Mouse (Mus musculus) liver, adult 2 months (tissue): ENCODE measurements around the gene Gm45062. TPM values are rescaled to one million over a fixed set of nuclear protein-coding genes. Genes with fewer than 3 reads are reported as not detected.
A peak's percentile ranks its signal among the peaks of the same experiment; 100 is the strongest.

ENCODE experiments used
- DNase-seq: peaks from one replicate; pipeline ENCODE4 v3.0.0-alpha.2; 2011; ENCODE audit warnings: low read depth, low spot score; ENCODE audit errors: extremely low read depth
- H3K27ac ChIP-seq: fragments of 200-500 bp; replicated peaks from 2 replicates; pipeline ENCODE4 v1.5.1; 2012; ENCODE audit warnings: low read depth, mild to moderate bottlenecking, control low read depth, inconsistent platforms, low read length; ENCODE audit not compliant: insufficient read depth
- H3K27me3 ChIP-seq: fragments of 200-500 bp; 2 replicates; pipeline ENCODE4 v1.6.1; 2012; ENCODE audit warnings: mild to moderate bottlenecking, moderate library complexity, low read length, inconsistent platforms; ENCODE audit not compliant: control insufficient read depth, insufficient read depth
- H3K36me3 ChIP-seq: fragments of 200-500 bp; 2 replicates; pipeline ENCODE4 v1.6.1; 2012; ENCODE audit warnings: low read length, inconsistent platforms; ENCODE audit not compliant: control insufficient read depth, insufficient read depth
- H3K4me1 ChIP-seq: fragments of 200-500 bp; 2 replicates; pipeline ENCODE4 v1.6.1; 2011; ENCODE audit warnings: low read length; ENCODE audit not compliant: control insufficient read depth, insufficient read depth
- H3K4me3 ChIP-seq: fragments of 200-500 bp; 2 replicates; pipeline ENCODE4 v1.5.1; 2011; ENCODE audit warnings: low read depth, mild to moderate bottlenecking, control low read depth, low read length, moderate library complexity; ENCODE audit not compliant: insufficient read depth
- H3K79me2 ChIP-seq: fragments of 200-500 bp; 2 replicates; pipeline ENCODE4 v1.6.1; 2012; ENCODE audit warnings: inconsistent platforms, mild to moderate bottlenecking, low read length, moderate library complexity; ENCODE audit not compliant: control insufficient read depth, insufficient read depth
- H3K9ac ChIP-seq: fragments of 200-500 bp; 2 replicates; pipeline ENCODE4 v1.6.1; 2012; ENCODE audit warnings: low read depth, mild to moderate bottlenecking, control low read depth, inconsistent platforms, low read length
- CTCF ChIP-seq: fragments of 200-500 bp; IDR thresholded peaks from 2 replicates; pipeline ENCODE4 v1.5.1; 2011; ENCODE audit warnings: low read depth, low read length, control low read depth
- POLR2A ChIP-seq: fragments of 200-500 bp; IDR thresholded peaks from 2 replicates; pipeline ENCODE4 v1.6.1; 2011; ENCODE audit warnings: low read length, control low read depth; ENCODE audit not compliant: insufficient read depth; ENCODE audit errors: extremely low read depth
- WGBS: fragments of 180-500 bp; shearing (Covaris S2); methylation state at CpG from one replicate; pipeline ENCODE4 v1.1.7; 2018; 5-methylcytosine and 5-hydroxymethylcytosine counted together
- polyA plus RNA-seq: library from polyadenylated mRNA; depleted of rRNA; stranded (reverse); fragments of >200 nt; gene quantifications from 2 replicates; pipeline ENCODE4 v1.2.3, GENCODE M21; 2012
- total RNA-seq: library from RNA; depleted of rRNA; stranded (reverse); fragments of >200 nt; gene quantifications from 2 replicates; pipeline ENCODE4 v1.2.3, GENCODE M21; 2014

Gm45062 gene
- total and polyA plus RNA-seq, 2 experiments = 0.70 to 2.0 TPM

- H3K36me3 ChIP-seq = no peaks in the 10 kb centered on the region
- no peak overlapping the region for H3K9ac ChIP-seq
- 0 out of 2 replicates have a peak, but pooled peaks cover 2% of the 10 kb centered on the region for H3K4me1 ChIP-seq
- no peaks in the 10 kb centered on the region for H3K27me3 ChIP-seq
- WGBS = 64% methylated on average over 4 of the region's 4 CpGs
- H3K4me3 ChIP-seq = no peak overlapping the region
- H3K79me2 ChIP-seq = no peaks in the 10 kb centered on the region
- TF ChIP-seq CTCF = no peak
- no peak for TF ChIP-seq POLR2A
- no peak for DNase-seq
- H3K27ac ChIP-seq = no peak overlapping the region
Measured at GRCm38 (mm10) chr6:8393029-8393428, 133.8 kb downstream of the Gm45062 start.

GRCm38 (mm10) chr6:8394044-8394443 is 134.8 kb downstream of the Gm45062 start:
- Histone ChIP-seq H3K79me2 (no peaks in the 10 kb centered on the region), H3K4me1 (0 out of 2 replicates have a peak, but pooled peaks cover 2% of the 10 kb centered on the region), H3K4me3 (no peak overlapping the region), H3K27ac (no peak overlapping the region), H3K36me3 (no peaks in the 10 kb centered on the region), H3K9ac (no peak overlapping the region), H3K27me3 (no peaks in the 10 kb centered on the region)
- DNase-seq = no peak
- TF ChIP-seq CTCF (no peak), POLR2A (no peak)

GRCm38 (mm10) chr6:8395061-8395460 is 135.8 kb downstream of the Gm45062 start:
- DNase-seq = peak; percentile 47
- WGBS = 28% methylated on average over 4 of the region's 4 CpGs
- Histone ChIP-seq H3K79me2 (no peaks in the 10 kb centered on the region), H3K27ac (no peak overlapping the region), H3K4me3 (no peak overlapping the region), H3K9ac (no peak overlapping the region), H3K4me1 (0 out of 2 replicates have a peak, but pooled peaks cover 2% of the 10 kb centered on the region), H3K36me3 (no peaks in the 10 kb centered on the region), H3K27me3 (no peaks in the 10 kb centered on the region)
- TF ChIP-seq CTCF = no peak

- no peaks in the 10 kb centered on the region for H3K27me3 ChIP-seq
- TF ChIP-seq POLR2A (no peak), CTCF (no peak)
- WGBS = 94% methylated on average over 7 of the region's 7 CpGs
- no peak overlapping the region for H3K4me3 ChIP-seq
- no peak overlapping the region for H3K27ac ChIP-seq
- H3K4me1 ChIP-seq = 0 out of 2 replicates have a peak, but pooled peaks cover 2% of the 10 kb centered on the region
- no peak overlapping the region for H3K9ac ChIP-seq
- DNase-seq = no peak
- no peaks in the 10 kb centered on the region for H3K36me3 ChIP-seq
- no peaks in the 10 kb centered on the region for H3K79me2 ChIP-seq
Measured at GRCm38 (mm10) chr6:8397252-8397651, 138.0 kb downstream of the Gm45062 start.

DNA sequence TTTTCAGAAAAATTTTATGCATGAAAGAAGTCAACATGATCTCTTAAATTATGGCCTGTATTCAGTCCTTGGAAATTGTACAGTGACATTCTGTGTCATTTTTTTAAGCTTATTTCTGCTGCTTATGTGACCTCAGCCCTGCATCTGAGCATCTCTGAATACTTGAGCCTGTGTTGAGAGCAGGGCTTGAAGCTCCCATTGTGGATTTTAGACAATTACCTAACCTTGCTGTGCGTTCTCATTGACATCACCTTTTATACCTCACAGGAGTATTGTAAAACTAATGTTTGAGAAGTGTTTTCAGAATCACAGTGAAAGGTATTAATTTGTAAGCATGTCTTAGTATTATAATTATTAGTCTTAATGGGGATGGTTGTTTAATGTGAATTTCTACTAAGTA is 140.5 kb downstream of the Gm45062 start:
- Histone ChIP-seq H3K4me3 (no peak overlapping the region), H3K79me2 (no peaks in the 10 kb centered on the region), H3K27ac (no peak overlapping the region), H3K4me1 (0 out of 2 replicates have a peak, but pooled peaks cover 2% of the 10 kb centered on the region), H3K9ac (no peak overlapping the region), H3K36me3 (peaks cover 4% of the 10 kb centered on the region; the same call in 1 of the 2 replicates), H3K27me3 (no peaks in the 10 kb centered on the region)
- TF ChIP-seq POLR2A (no peak), CTCF (no peak)
- no peak for DNase-seq
- WGBS = 96% methylated on average over 1 of the region's 1 CpGs

DNA sequence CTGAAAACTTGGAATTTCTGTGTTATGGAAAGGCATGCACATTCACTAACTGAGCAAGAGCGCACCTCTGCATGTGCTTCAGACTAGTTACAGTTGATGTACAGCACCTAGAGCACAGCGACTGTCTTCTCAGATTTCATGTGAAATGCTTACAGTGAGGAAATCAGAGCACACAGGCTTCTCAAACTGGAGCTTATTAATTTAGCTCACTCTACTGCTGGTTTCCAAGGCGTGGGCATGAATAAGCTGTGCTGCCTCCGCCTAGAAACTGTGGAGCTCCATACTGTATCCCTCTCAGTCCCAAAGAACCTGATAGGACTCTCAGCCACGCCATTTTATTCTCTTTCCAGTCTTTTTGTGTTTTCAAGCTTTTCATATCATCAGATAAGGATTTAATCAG is 143.9 kb downstream of the Gm45062 start:
- Histone ChIP-seq H3K27me3 (no peaks in the 10 kb centered on the region), H3K36me3 (peaks cover 4% of the 10 kb centered on the region; the same call in 1 of the 2 replicates), H3K79me2 (no peaks in the 10 kb centered on the region; the same call in 1 of the 2 replicates), H3K4me3 (no peak overlapping the region), H3K9ac (no peak overlapping the region), H3K4me1 (no peaks in the 10 kb centered on the region), H3K27ac (no peak overlapping the region)
- TF ChIP-seq CTCF = no peak
- TF ChIP-seq POLR2A = no peak
- DNase-seq = no peak
- 97% methylated on average over 5 of the region's 5 CpGs for WGBS
